Mouse (Mus musculus) stomach, embryonic 16.5 days (tissue): ENCODE measurements at regions not wholly inside any gene's neighbourhood (a gene's known extent, or its start where the extent isn't known, plus 50 kb on each side); places are given as distances from the start of the nearest gene placed in this dataset.

Experiments
- ATAC-seq: fragments of 200-750 bp; cut with Nextera tagmentation; 2 replicates; pipeline ENCODE4 v1.8.0; 2017; ENCODE audit warnings: moderate number of reproducible peaks, moderate TSS enrichment; ENCODE audit not compliant: insufficient read depth, low FRiP score
- H3K27ac ChIP-seq: fragments of 300-500 bp; sonication (generic); 2 replicates; pipeline ENCODE4 v1.5.1; 2014; ENCODE audit warnings: low read length
- H3K27me3 ChIP-seq: fragments of 300-500 bp; sonication (generic); 2 replicates; pipeline ENCODE4 v1.6.1; 2014; ENCODE audit warnings: low read length, control low read depth, mixed read lengths; ENCODE audit not compliant: control insufficient read depth, insufficient read depth
- H3K36me3 ChIP-seq: fragments of 300-500 bp; sonication (generic); 2 replicates; pipeline ENCODE4 v1.6.1; 2014; ENCODE audit warnings: low read length; ENCODE audit not compliant: control insufficient read depth, insufficient read depth
- H3K4me1 ChIP-seq: fragments of 300-500 bp; sonication (generic); 2 replicates; pipeline ENCODE4 v1.6.1; 2014; ENCODE audit warnings: low read length, control low read depth, mixed read lengths; ENCODE audit not compliant: control insufficient read depth, insufficient read depth
- H3K4me2 ChIP-seq: fragments of 300-500 bp; sonication (generic); 2 replicates; pipeline ENCODE4 v1.6.1; 2014; ENCODE audit warnings: low read depth, low read length, mixed read lengths
- H3K4me3 ChIP-seq: fragments of 300-500 bp; sonication (generic); replicated peaks from 2 replicates; pipeline ENCODE4 v1.5.1; 2014; ENCODE audit warnings: mild to moderate bottlenecking, low read length
- H3K9ac ChIP-seq: fragments of 300-500 bp; sonication (generic); 2 replicates; pipeline ENCODE4 v1.6.1; 2014; ENCODE audit warnings: low read length
- H3K9me3 ChIP-seq: fragments of 300-500 bp; sonication (generic); replicated peaks from 2 replicates; pipeline ENCODE4 v1.6.1; 2016; ENCODE audit warnings: low read length, control low read depth; ENCODE audit not compliant: control insufficient read depth
- WGBS: fragments of 180-500 bp; shearing (Covaris S2); extraction: QIAGEN DNeasy Blood & Tissue Kit; methylation state at CpG from one replicate; pipeline ENCODE4 v1.1.7; 2014; 5-methylcytosine and 5-hydroxymethylcytosine counted together

GRCm38 (mm10) chr4:31561183-31561582, 402.7 kb upstream of the Map3k7 start:
- no peak overlapping the region for H3K4me3 ChIP-seq
- WGBS = 91% methylated on average over 10 of the region's 10 CpGs

GRCm38 (mm10) chr4:31561823-31562222, 402.1 kb upstream of the Map3k7 start:
- no peak overlapping the region for H3K4me2 ChIP-seq
- no peak overlapping the region for H3K9ac ChIP-seq
- no peaks in the 10 kb centered on the region for H3K36me3 ChIP-seq
- no peak overlapping the region for H3K4me3 ChIP-seq
- no peak for ATAC-seq
- H3K4me1 ChIP-seq = no peaks in the 10 kb centered on the region
- no peak overlapping the region for H3K27ac ChIP-seq
- WGBS = 25% methylated on average over 3 of the region's 3 CpGs
- H3K27me3 ChIP-seq = no peaks in the 10 kb centered on the region
- no peaks in the 10 kb centered on the region for H3K9me3 ChIP-seq

More at GRCm38 (mm10) chr4:31561183-31561582, 402.7 kb upstream of the Map3k7 start:
- Histone ChIP-seq H3K9me3 (no peaks in the 10 kb centered on the region), H3K27ac (no peak overlapping the region), H3K9ac (no peak overlapping the region), H3K4me1 (no peaks in the 10 kb centered on the region), H3K4me2 (no peak overlapping the region), H3K36me3 (no peaks in the 10 kb centered on the region), H3K27me3 (no peaks in the 10 kb centered on the region)
- ATAC-seq = no peak

DNA sequence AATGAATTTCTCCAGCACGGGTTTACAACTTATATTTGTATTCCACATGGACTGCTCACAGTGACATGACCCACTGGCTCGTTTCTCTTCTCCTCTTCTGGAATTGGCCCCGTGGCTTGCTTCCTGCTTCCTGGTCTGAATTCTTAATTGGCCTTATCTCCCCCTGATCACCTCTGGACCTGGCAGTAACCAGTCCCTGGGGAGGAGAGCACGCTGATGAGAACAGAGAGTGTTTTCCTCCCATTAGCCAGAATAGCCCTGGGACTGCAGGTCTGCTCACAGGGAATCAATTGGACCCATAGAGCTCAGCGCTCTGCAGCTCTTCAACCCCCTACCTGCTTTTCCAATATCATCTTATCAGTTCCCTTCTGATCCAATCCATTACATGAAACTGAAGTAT, 397.7 kb upstream of the Map3k7 start:
- no peaks in the 10 kb centered on the region for H3K9me3 ChIP-seq
- 35% methylated on average over 5 of the region's 5 CpGs for WGBS
- H3K4me1 ChIP-seq = no peaks in the 10 kb centered on the region
- no peak overlapping the region for H3K9ac ChIP-seq
- H3K36me3 ChIP-seq = no peaks in the 10 kb centered on the region
- H3K4me2 ChIP-seq = no peak overlapping the region
- ATAC-seq = no peak
- no peaks in the 10 kb centered on the region for H3K27me3 ChIP-seq
- H3K4me3 ChIP-seq = no peak overlapping the region
- H3K27ac ChIP-seq = no peak overlapping the region

- Histone ChIP-seq H3K9me3 (no peaks in the 10 kb centered on the region), H3K4me1 (no peaks in the 10 kb centered on the region), H3K4me2 (no peak overlapping the region), H3K27ac (no peak overlapping the region), H3K27me3 (no peaks in the 10 kb centered on the region), H3K9ac (no peak overlapping the region), H3K4me3 (no peak overlapping the region), H3K36me3 (no peaks in the 10 kb centered on the region)
- ATAC-seq = no peak
- 75% methylated on average over 3 of the region's 3 CpGs for WGBS
These were observed 397.1 kb upstream of the Map3k7 start for GRCm38 (mm10) chr4:31566834-31567233.

GRCm38 (mm10) chr4:31569687-31570086, 394.2 kb upstream of the Map3k7 start:
- H3K4me2 ChIP-seq = no peak overlapping the region
- 81% methylated on average over 1 of the region's 1 CpGs for WGBS
- H3K4me1 ChIP-seq = no peaks in the 10 kb centered on the region
- no peaks in the 10 kb centered on the region for H3K9me3 ChIP-seq
- ATAC-seq = no peak
- H3K9ac ChIP-seq = no peak overlapping the region
- H3K27me3 ChIP-seq = no peaks in the 10 kb centered on the region
- H3K36me3 ChIP-seq = no peaks in the 10 kb centered on the region
- no peak overlapping the region for H3K4me3 ChIP-seq
- no peak overlapping the region for H3K27ac ChIP-seq

- Histone ChIP-seq H3K27me3 (no peaks in the 10 kb centered on the region), H3K4me3 (no peak overlapping the region), H3K36me3 (no peaks in the 10 kb centered on the region), H3K9me3 (no peaks in the 10 kb centered on the region), H3K27ac (no peak overlapping the region), H3K9ac (no peak overlapping the region), H3K4me1 (no peaks in the 10 kb centered on the region), H3K4me2 (no peak overlapping the region)
- 30% methylated on average over 4 of the region's 4 CpGs for WGBS
- peak; percentile 74; the same call in 1 of the 2 replicates for ATAC-seq
These were observed 386.8 kb upstream of the Map3k7 start for GRCm38 (mm10) chr4:31576982-31577579.

- ATAC-seq = no peak
- WGBS = 75% methylated on average over 2 of the region's 2 CpGs
- Histone ChIP-seq H3K9me3 (no peaks in the 10 kb centered on the region), H3K27me3 (no peaks in the 10 kb centered on the region), H3K4me1 (no peaks in the 10 kb centered on the region), H3K4me3 (no peak overlapping the region), H3K36me3 (no peaks in the 10 kb centered on the region), H3K9ac (no peak overlapping the region), H3K4me2 (no peak overlapping the region), H3K27ac (no peak overlapping the region)
These were observed 380.4 kb upstream of the Map3k7 start for GRCm38 (mm10) chr4:31583495-31583894.

GRCm38 (mm10) chr4:31584171-31584570, 379.7 kb upstream of the Map3k7 start:
- ATAC-seq = no peak
- H3K36me3 ChIP-seq = no peaks in the 10 kb centered on the region
- H3K27ac ChIP-seq = no peak overlapping the region
- no peaks in the 10 kb centered on the region for H3K27me3 ChIP-seq
- no peaks in the 10 kb centered on the region for H3K4me1 ChIP-seq
- 81% methylated on average over 3 of the region's 3 CpGs for WGBS
- no peak overlapping the region for H3K4me2 ChIP-seq
- H3K9ac ChIP-seq = no peak overlapping the region
- H3K9me3 ChIP-seq = no peaks in the 10 kb centered on the region
- H3K4me3 ChIP-seq = no peak overlapping the region

DNA sequence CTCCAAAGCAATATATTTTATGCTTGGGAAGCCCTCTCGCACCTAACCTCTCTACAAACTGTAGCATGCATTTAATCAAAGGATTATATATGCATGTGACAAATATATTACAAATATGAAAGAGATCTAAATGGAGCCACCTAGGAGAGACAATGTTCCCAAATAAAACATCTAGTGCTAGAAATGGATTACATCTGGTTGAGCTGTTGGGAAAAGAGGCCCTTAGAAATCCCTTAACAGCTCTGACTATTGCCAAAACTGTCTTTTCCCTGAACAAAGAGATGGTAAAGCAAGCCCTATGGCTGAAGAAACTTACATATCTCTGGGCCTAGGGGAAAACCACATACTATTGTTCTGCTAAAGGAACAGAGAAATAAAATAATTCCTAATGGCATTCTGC, 369.8 kb upstream of the Map3k7 start:
- Histone ChIP-seq H3K4me3 (no peak overlapping the region), H3K27ac (no peak overlapping the region), H3K9ac (no peak overlapping the region), H3K4me2 (no peak overlapping the region), H3K27me3 (no peaks in the 10 kb centered on the region), H3K4me1 (no peaks in the 10 kb centered on the region), H3K36me3 (no peaks in the 10 kb centered on the region), H3K9me3 (peaks cover 5% of the 10 kb centered on the region)
- 64% methylated on average over 1 of the region's 1 CpGs for WGBS
- ATAC-seq = no peak
